Mouse (Mus musculus) lung, postnatal 14 days (tissue): ENCODE data around the gene 1700092M07Rik.

Experiments
- DNase-seq: peaks from one replicate; pipeline ENCODE4 v3.0.0; 2021

The 1700092M07Rik gene

DNA sequence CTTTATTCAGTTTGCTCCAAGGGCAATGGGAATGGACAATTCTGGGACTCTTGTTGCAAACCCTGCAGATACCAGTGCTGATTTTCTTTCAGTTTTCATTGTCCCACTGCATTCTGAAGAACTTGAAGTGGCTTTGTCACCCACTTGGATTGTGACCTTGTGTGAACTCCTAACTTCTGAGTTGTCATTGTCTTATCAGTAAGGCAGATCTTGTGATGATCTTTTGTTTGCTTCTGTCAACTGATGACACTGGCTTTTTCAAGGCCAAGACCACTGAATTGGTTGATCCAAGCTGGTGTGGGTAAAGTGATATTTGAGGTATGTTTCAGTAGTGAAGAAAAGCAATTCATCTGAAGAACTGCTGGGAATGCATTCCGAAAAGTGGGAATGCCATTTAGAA lies 4.9 kb downstream of the 1700092M07Rik start:
- DNase-seq = no peak

GRCm38 (mm10) chr19:8747368-8747767 lies 6.8 kb downstream of the 1700092M07Rik start:
- no peak for DNase-seq

DNA sequence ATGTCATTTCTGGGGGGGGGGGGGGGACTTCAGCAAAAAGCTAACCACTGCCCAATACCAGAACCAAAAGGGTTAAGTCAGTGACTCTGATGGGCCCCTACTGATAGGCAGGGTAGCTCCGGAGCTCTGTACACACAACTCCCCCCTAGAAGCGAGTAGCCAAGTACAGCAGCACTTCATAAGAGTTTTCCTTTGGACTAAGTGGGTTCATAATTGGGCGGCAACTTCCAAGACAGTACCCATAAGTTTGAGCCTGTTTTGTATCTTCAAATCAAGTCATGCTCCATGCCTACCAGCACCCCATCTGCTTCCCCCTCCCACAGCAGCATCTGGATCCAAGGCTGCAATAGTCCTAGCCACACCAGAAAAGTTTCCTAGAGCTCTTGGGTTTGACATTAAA lies 15.1 kb downstream of the 1700092M07Rik start:
- no peak for DNase-seq

- peak; percentile 96 for DNase-seq
Observed at GRCm38 (mm10) chr19:8756635-8757387, 16.3 kb downstream of the 1700092M07Rik start, which contains the start of gene Nxf1. TSS of gene Nxf1 (plus strand) at chr19:8757073.

DNA sequence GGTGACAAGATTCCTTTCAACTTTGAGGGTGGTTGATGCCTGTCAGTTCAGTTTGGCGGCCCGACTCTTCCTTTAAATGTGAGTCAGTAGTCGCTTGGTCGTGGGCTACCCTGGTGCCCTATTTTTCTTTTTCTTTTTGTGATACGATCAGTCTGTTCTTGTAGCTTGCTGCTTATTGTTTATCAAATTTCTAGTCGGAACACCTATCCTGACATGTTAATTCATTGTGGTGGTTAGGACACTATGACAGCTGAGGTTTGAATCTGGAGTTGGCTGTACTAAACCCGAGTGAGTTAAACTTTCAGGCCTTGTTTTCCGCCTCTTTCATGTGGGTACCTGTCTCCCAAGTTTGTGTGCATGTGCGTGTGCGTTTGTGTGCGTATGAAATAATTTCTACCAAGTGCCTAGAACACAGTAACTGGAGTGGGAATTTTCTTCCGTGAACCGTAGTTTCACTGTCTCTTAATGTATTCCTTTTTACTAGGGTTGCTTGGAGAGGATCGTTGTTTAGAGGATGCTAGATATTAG lies 17.0 kb downstream of the 1700092M07Rik start:
- DNase-seq = no peak

GRCm38 (mm10) chr19:8758899-8759298 lies 18.4 kb downstream of the 1700092M07Rik start:
- DNase-seq = no peak

DNA sequence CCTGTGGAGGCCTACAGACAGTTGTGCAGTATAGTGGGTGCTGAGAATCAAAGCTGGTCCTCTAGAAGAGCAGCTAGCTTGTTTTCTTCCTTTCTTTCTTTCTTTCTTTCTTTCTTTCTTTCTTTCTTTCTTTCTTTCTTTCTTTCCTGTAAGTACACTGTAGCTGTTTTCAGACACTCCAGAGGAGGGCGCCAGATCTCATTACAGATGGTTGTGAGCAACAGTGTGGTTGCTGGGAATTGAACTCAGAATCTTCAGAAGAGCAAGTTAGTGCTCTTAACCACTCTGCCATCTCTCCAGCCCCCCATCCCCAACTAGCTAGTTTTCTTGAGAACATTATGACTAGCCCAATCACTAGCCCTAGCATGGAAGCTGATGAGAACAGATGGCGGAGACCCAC lies 20.2 kb downstream of the 1700092M07Rik start:
- DNase-seq = no peak

DNA sequence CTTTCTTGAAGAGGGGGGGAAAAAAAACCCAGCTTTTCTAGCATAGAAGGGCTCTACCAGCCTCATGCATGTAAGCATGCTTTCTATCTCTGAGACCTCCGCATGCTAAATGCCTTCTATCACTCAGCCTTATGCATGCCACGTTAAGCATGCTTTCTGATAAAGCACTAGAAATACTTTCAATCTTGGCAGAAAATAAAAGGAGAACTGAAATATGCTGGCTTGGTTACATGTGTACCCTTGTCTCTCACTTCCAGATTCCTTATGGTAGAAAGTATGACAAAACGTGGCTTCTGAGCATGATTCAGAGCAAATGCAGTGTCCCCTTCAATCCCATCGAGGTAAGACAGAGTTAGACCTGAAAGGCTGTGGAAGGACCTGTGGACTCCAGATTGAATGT lies 22.8 kb downstream of the 1700092M07Rik start:
- no peak for DNase-seq

DNA sequence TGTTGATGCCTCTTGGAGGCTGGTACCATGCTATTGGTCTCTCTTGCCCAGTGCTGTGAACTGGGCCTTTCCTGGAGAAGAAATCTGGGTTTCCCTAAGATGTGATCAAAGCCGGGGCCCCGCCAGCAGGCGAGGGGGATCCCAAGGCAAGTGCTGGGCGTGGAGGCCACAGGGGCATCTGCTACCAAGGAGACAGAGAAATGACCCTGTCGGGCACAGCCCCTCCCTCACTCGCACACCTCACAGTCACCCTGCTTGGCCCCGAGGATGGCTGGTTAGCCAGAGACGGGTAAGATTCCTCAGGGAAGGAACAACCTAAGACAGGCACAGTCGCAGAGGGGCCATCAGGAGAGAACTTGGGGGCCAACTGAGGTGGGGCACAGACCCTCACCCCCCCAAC lies 25.0 kb downstream of the 1700092M07Rik start:
- no peak for DNase-seq

DNA sequence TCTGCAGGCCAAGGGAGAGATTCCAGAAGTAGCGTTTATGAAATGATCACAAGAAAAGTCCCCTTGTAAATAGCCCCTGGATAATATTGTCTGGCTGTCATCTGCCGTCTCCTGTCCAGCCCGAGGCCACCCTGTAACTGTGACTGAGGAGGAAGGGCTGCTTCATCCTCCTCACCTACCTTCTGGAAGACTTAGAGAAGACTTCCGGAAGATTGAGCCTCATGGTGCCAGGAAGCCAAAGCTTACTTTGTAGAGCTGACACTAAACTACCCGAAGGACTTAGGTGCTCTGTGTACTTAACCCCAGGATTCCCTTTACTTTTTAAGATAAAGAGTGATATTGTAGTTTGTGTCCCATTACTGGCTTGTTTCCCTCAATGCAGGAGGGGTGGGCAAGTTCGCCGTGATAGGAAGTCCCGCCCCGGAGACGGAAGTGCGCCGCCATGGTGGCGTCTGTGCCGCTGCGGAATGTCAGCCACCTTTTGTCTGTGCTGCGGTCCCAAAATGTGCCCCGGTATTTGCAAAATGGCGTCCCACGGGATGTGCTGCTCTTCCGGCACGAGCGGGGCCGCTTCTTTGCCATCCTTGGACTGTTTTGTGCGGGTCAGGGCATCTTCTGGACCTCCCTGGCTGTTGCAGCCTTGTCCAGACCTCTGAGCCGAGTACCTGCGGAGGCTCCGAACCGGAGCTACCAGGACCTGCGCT lies 30.2 kb downstream of the 1700092M07Rik start, which contains the start of gene Tmem223:
Gene Tmem223, plus strand, starts transcription at position 430 of the 704 bp plus-strand sequence.
- peak; percentile 84 for DNase-seq

DNA sequence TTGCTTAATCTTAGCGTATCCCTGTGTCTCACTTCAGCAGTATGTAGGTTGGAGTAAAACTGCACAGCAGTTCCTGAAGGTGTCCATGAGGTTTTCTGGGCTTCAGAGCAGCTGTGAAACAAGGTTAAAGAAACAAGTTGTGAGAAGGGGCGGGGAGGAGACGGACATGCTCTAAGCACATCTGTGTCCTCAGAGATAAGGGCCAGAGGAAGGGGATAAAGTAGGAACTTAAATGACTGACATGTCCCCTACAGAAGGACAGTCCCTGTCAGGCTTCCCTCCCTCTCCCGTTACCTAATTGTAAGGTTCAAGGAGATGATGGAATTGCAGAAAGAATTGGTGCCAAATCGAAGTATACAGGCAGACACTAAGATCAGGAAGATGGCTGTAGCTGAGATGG lies 32.5 kb downstream of the 1700092M07Rik start:
- no peak for DNase-seq

DNA sequence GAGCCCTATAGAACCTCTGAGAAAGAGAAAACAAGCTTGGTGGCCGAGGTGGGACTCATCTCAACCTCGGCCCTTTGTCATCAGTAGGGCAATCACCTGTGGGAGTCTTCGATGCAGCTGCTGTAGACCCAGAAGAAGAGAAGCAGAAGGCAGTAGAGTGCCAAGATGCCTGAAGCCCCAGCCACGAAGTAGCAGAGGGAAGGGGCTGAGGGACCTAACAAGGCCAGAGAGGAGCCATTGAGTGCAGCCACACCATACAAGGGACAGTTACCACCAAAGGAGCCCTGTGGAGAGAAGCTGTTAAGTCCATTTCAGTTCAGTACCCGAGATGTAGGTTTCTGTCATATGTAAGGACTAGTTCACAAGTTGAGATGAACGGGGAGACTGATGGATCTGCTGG lies 32.9 kb downstream of the 1700092M07Rik start:
- DNase-seq = no peak

- DNase-seq = peak; percentile 98
Observed at GRCm38 (mm10) chr19:8774086-8774835, 33.7 kb downstream of the 1700092M07Rik start, which contains the start of gene Tmem179b. TSS of gene Tmem179b (minus strand) at chr19:8774467.

DNA sequence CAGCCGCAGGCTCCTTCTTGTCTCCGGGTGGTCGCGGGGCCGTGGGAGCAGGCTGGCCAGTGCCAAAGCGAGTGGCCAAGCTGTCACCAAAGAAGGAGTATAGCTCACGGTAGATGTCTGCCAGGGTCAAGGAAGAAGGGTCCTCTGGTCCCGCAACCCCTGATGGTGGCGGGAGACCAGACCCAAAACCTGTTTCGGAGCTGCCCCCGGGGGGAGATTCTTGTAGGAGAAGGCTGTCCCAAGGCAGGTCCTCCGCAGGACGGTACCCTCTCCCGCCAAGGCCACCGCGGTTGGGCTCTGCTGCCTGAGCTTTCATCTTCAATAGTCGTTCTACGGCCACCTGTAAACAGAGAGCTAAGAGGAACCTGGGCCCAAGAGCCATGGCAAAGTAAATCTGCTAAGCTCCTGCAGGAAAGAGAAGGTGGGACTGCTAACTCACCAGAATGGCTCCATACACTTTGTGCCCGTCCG lies 34.5 kb downstream of the 1700092M07Rik start:
- DNase-seq = peak; percentile 10

DNA sequence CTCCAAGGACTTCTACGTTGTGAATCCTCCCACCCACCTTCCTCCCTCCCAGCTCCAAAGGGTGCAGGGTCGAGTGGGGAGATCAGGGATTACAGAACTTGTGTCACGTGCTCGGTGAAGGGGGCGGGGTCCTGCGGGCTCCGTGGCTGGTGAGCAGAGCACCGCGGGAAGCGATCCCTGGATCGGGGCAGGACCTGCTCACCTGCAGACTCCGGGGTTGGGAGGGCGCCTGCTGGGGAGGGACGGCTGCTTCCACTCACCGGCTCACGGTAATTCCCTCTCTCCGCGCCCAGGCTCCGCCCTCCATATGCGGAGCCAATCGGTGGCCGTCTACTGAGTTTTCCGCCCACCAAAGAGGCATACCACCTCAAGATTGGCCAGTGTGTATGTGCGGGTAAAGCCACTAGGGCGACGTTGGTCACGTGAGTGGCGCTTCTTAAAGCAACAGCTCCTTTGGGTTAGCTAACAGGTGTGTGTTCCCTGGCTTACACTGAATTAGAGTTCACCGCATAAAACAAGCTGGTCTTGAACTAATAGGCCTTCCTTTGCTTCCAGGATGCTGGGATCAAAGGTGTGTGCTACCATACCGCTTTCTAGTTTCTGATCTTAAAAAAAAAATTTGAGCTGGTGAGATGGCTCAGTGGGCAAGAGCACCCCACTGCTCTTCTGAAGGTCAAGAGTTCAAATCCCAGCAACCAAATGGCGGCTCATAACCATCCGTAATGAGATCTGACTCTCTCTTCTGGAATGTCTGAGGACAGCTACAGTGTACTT lies 45.7 kb downstream of the 1700092M07Rik start, which contains the start of gene Taf6l:
Gene Taf6l, minus strand, starts transcription at position 410 of the 774 bp plus-strand sequence.
- peak; percentile 91 for DNase-seq

GRCm38 (mm10) chr19:8788521-8788920 lies 48.0 kb downstream of the 1700092M07Rik start:
- DNase-seq = no peak

GRCm38 (mm10) chr19:8789171-8789570 lies 48.7 kb downstream of the 1700092M07Rik start:
- no peak for DNase-seq

DNA sequence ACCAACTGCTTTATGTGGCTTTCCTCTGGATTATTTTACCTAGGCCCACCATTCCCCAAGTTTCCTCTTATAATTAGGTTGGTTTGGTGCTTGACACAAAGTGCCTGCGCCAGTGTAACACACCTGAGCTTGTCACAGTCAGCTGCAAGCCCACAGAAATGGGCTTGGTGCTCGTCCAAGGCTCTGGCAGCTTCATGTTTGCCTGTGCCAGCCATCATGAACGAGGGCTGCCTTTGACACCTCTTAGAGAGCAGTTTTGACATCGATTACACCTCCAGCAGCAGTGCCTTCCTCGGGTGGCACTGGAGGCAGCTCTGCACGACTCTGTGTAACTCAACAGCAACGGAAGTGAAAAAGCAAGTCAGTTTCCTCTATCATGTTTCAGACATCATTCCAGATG lies 49.7 kb downstream of the 1700092M07Rik start:
- no peak for DNase-seq
